Mouse (Mus musculus) cerebellum, adult 18-20 months (tissue): ENCODE measurements at regions not wholly inside any gene's neighbourhood (a gene's known extent, or its start where the extent isn't known, plus 50 kb on each side); places are given as distances from the start of the nearest gene placed in this dataset.

ENCODE experiments used
- DNase-seq, 2 experiments: peaks; one replicate each; pipeline ENCODE4 v3.0.0; 2021

- peak in 1 of 2 experiments; percentile 28 for DNase-seq
Observed at GRCm38 (mm10) chr5:101288358-101288757, 376.4 kb downstream of the Nkx6-1 start.

GRCm38 (mm10) chr5:101285941-101286340 is 378.9 kb downstream of the Nkx6-1 start:
- DNase-seq = no peak

- no peak for DNase-seq
Observed at GRCm38 (mm10) chr5:101250474-101250873, 405.0 kb downstream of the Gpat3 start.

- DNase-seq = peak; percentile 5 to 7
Observed at GRCm38 (mm10) chr5:101242651-101243050, 397.1 kb downstream of the Gpat3 start.

GRCm38 (mm10) chr5:101239298-101240118 is 394.0 kb downstream of the Gpat3 start:
- no peak for DNase-seq

- DNase-seq = no peak
Observed at GRCm38 (mm10) chr5:101236163-101236693, 390.7 kb downstream of the Gpat3 start.

GRCm38 (mm10) chr5:101222390-101222789 is 376.9 kb downstream of the Gpat3 start:
- no peak for DNase-seq

- no peak for DNase-seq
Observed at GRCm38 (mm10) chr5:101218082-101218481, 372.6 kb downstream of the Gpat3 start.

- no peak for DNase-seq
Observed at GRCm38 (mm10) chr5:101216837-101217571, 371.5 kb downstream of the Gpat3 start.

- no peak for DNase-seq
Observed at GRCm38 (mm10) chr5:101211974-101212373, 366.5 kb downstream of the Gpat3 start.

GRCm38 (mm10) chr5:101208150-101208549 is 362.6 kb downstream of the Gpat3 start:
- no peak for DNase-seq

GRCm38 (mm10) chr5:101195501-101195900 is 350.0 kb downstream of the Gpat3 start:
- no peak for DNase-seq

- no peak for DNase-seq
Observed at GRCm38 (mm10) chr5:101190976-101191375, 345.5 kb downstream of the Gpat3 start.

- no peak for DNase-seq
Observed at GRCm38 (mm10) chr5:101173183-101173582, 327.7 kb downstream of the Gpat3 start.

GRCm38 (mm10) chr5:101172782-101173181 is 327.3 kb downstream of the Gpat3 start:
- DNase-seq = no peak

GRCm38 (mm10) chr5:101169074-101169473 is 323.6 kb downstream of the Gpat3 start:
- DNase-seq = no peak

GRCm38 (mm10) chr5:101163624-101164213 is 318.2 kb downstream of the Gpat3 start:
- DNase-seq = no peak

- no peak for DNase-seq
Observed at GRCm38 (mm10) chr5:101163112-101163511, 317.6 kb downstream of the Gpat3 start.

- no peak for DNase-seq
Observed at GRCm38 (mm10) chr5:101157416-101157815, 311.9 kb downstream of the Gpat3 start.

- no peak for DNase-seq
Observed at GRCm38 (mm10) chr5:101146345-101146744, 300.8 kb downstream of the Gpat3 start.

GRCm38 (mm10) chr5:101124941-101125453 is 279.5 kb downstream of the Gpat3 start:
- no peak for DNase-seq

GRCm38 (mm10) chr5:101122914-101123313 is 277.4 kb downstream of the Gpat3 start:
- no peak for DNase-seq
